Mouse (Mus musculus) stomach, postnatal 0 days (tissue): ENCODE measurements around the gene Fgfr2. TPM values are rescaled to one million over a fixed set of nuclear protein-coding genes. Genes with fewer than 3 reads are reported as not detected.

ENCODE experiments used
- ATAC-seq: fragments of 200-750 bp; cut with Nextera tagmentation; 2 replicates; pipeline ENCODE4 v1.8.0; 2017; ENCODE audit not compliant: low FRiP score, low TSS enrichment
- DNase-seq: peaks from one replicate; pipeline ENCODE4 v3.0.0-alpha.2; 2016; ENCODE audit warnings: low spot score
- H3K27ac ChIP-seq: fragments of 300-500 bp; sonication (generic); replicated peaks from 2 replicates; pipeline ENCODE4 v1.5.1; 2014; ENCODE audit warnings: mild to moderate bottlenecking, control low read depth
- H3K27me3 ChIP-seq: fragments of 300-500 bp; sonication (generic); 2 replicates; pipeline ENCODE4 v1.6.1; 2014; ENCODE audit warnings: low read length; ENCODE audit not compliant: control insufficient read depth, insufficient read depth
- H3K36me3 ChIP-seq: fragments of 300-500 bp; sonication (generic); 2 replicates; pipeline ENCODE4 v1.6.1; 2014; ENCODE audit warnings: low read length, mixed read lengths; ENCODE audit not compliant: control insufficient read depth, insufficient read depth
- H3K4me1 ChIP-seq: fragments of 300-500 bp; sonication (generic); replicated peaks from 2 replicates; pipeline ENCODE4 v1.6.1; 2014; ENCODE audit warnings: antibody characterized with exemption; ENCODE audit not compliant: control insufficient read depth, insufficient read depth
- H3K4me2 ChIP-seq: fragments of 300-500 bp; sonication (generic); replicated peaks from 2 replicates; pipeline ENCODE4 v1.6.1; 2014; ENCODE audit warnings: low read depth, mild to moderate bottlenecking, control low read depth, moderate library complexity
- H3K4me3 ChIP-seq: fragments of 300-500 bp; sonication (generic); 2 replicates; pipeline ENCODE4 v1.5.1; 2014; ENCODE audit warnings: low read depth, low read length, control low read depth
- H3K9ac ChIP-seq: fragments of 300-500 bp; sonication (generic); 2 replicates; pipeline ENCODE4 v1.6.1; 2014; ENCODE audit warnings: mild to moderate bottlenecking, low read length, control low read depth, mixed read lengths
- H3K9me3 ChIP-seq: fragments of 300-500 bp; sonication (generic); 2 replicates; pipeline ENCODE4 v1.6.1; 2016; ENCODE audit warnings: low read length; ENCODE audit not compliant: control insufficient read depth
- CTCF ChIP-seq: IDR thresholded peaks from 2 replicates; pipeline ENCODE4 v1.5.1; 2016; ENCODE audit warnings: antibody characterized with exemption, low read depth, mild to moderate bottlenecking, moderate library complexity
- EP300 ChIP-seq: optimal IDR thresholded peaks from 2 replicates; pipeline ENCODE3; 2016; ENCODE audit warnings: antibody characterized with exemption
- WGBS: fragments of 180-500 bp; shearing (Covaris S2); extraction: QIAGEN DNeasy Blood & Tissue Kit; methylation state at CpG from one replicate; pipeline ENCODE4 v1.1.7; 2014; 5-methylcytosine and 5-hydroxymethylcytosine counted together
- polyA plus RNA-seq: library from polyadenylated mRNA; unstranded; fragments of >200 nt; fragmentation: Nextera tagmentation; extraction: Ambion mirVana; gene quantifications from 2 replicates; pipeline ENCODE4 v1.2.1, GENCODE M21; 2015

The Fgfr2 gene
- polyA plus RNA-seq, 1 experiment from 2014 or later: 60.8 TPM

DNA sequence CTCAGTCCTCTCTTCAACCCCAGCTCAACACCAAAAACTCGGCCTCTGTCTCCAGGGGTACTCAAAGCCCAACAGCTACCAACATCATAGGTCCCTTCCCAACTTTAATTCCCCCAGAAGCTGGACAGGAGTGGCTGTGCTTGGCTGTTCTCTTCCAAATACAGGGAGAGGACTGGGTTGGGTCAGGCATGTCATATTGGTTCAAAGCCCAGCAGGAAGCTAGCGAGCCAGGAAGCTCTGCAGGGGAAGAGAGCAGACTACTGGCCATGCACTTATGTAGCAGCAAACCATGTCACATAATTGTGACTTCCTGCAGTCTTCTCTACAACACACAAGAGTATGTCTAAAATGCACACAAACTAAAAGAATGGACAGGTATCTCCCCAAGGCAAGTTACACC is 321.1 kb downstream of the Fgfr2 start:
- WGBS: 72% methylated on average over 2 of the region's 2 CpGs
- H3K36me3 ChIP-seq: no peaks in the 10 kb centered on the region
- H3K9me3 ChIP-seq: no peaks in the 10 kb centered on the region
- H3K27ac ChIP-seq: peak overlapping the region; percentile 45; the same call in 1 of the 2 replicates
- no peak overlapping the region for H3K4me3 ChIP-seq
- TF ChIP-seq CTCF (peak; percentile 27; the same call in 1 of the 2 replicates), EP300 (no peak)
- no peak for ATAC-seq
- no peak for DNase-seq
- no peak overlapping the region for H3K9ac ChIP-seq
- peaks cover 5% of the 10 kb centered on the region for H3K4me1 ChIP-seq
- H3K4me2 ChIP-seq: no peak overlapping the region
- no peaks in the 10 kb centered on the region for H3K27me3 ChIP-seq

DNA sequence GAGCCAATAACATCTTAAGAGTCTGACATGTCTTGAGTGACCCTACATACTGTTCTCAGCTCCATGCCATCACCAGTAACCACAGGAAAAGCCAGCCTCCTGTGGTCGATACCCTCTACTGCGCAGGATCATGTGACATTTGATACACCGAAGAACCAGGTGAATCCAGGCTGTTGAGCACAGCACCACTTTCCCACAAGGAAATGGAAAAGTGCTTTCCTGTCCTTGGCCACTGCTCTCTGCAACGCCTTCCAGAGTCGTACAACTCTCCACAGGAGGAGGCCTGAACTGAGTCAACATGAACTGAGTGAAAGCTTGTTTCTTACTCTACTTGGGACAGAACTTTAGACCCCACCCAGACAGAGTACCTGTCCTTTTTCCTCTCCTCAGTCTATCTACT is 321.6 kb downstream of the Fgfr2 start:
- DNase-seq: no peak
- TF ChIP-seq EP300: no peak
- TF ChIP-seq CTCF: no peak
- Histone ChIP-seq H3K9me3 (no peaks in the 10 kb centered on the region), H3K27me3 (no peaks in the 10 kb centered on the region), H3K4me2 (no peak overlapping the region), H3K36me3 (no peaks in the 10 kb centered on the region), H3K4me3 (no peak overlapping the region), H3K27ac (peak overlapping the region; percentile 45; the same call in 1 of the 2 replicates), H3K9ac (no peak overlapping the region), H3K4me1 (peaks cover 2% of the 10 kb centered on the region; the same call in 1 of the 2 replicates)
- 78% methylated on average over 5 of the region's 5 CpGs for WGBS
- peak; percentile 22; the same call in 1 of the 2 replicates for ATAC-seq

DNA sequence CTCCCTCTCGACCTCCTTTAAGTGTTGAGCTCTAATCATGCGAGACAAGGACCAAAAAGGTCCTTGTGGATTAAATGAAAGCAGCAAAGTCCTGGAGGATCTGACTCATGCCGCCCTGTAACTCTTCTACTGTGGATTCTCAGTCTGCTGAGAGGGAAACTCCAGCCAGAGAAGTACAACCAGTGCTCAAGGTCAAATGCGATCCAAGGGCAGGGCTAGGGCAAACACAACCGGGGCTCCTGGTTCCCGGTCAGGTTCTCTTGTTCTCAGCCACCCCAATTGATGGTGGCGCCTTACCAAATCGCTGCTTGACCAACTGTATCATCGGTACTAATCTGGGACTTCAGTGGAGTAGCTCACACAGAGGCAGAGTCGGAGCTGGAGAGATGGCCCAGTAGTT is 322.3 kb downstream of the Fgfr2 start:
- Histone ChIP-seq H3K9ac (no peak overlapping the region), H3K4me3 (no peak overlapping the region), H3K4me1 (peaks cover 2% of the 10 kb centered on the region; the same call in 1 of the 2 replicates), H3K27ac (0 out of 2 replicates have a peak overlapping the region, but pooled peaks have one; percentile 4), H3K4me2 (no peak overlapping the region), H3K9me3 (no peaks in the 10 kb centered on the region), H3K27me3 (no peaks in the 10 kb centered on the region), H3K36me3 (no peaks in the 10 kb centered on the region)
- DNase-seq (no peak), ATAC-seq (no peak)
- no peak for TF ChIP-seq EP300
- TF ChIP-seq CTCF: no peak
- 68% methylated on average over 10 of the region's 10 CpGs for WGBS

DNA sequence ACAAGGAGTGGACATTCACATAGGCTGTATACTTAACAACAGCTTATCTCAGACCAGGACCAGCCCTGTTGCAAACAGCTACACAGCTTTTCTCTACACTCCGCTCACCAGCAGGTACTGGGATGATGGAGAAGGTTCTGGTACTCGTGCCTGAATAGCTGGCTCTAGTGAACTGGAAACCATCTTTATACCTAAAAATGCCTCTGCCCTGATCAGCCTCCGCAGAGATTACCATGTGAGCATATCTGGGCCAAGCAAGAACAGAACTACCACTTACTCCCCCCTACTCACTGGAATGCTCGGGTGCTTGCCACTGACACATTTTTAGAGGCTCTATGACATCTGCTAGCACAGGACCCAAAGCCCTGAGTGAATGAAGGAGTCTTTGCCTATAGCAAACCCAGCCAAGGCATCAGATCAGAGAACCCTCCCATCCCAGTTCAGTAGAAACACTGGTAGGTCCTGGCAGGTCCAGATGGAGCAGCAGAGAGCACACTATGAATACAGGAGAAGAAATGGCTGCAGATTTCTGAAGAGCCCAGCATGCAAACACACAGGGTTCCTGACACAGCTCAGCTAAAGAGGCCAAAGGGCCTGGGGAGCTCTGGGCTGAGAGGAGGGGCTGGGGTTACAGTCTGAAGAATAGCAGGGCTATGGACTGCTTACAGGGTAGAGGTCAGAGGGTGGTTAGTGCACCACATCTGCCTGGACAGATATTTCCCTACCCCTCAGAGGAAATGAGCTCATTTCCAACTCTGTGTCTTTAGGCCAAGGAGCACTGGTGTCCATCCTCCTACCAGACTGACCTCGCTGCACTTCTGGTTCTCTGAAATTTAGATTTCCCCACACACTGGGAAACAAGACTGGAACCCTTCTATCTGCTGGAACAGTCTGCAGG is 323.8 kb downstream of the Fgfr2 start:
- no peak for ATAC-seq
- Histone ChIP-seq H3K9me3 (no peaks in the 10 kb centered on the region), H3K4me2 (no peak overlapping the region), H3K9ac (no peak overlapping the region), H3K36me3 (no peaks in the 10 kb centered on the region), H3K27ac (0 out of 2 replicates have a peak overlapping the region, but pooled peaks have one; percentile 13), H3K27me3 (no peaks in the 10 kb centered on the region), H3K4me1 (peaks cover 2% of the 10 kb centered on the region; the same call in 1 of the 2 replicates), H3K4me3 (no peak overlapping the region)
- no peak for DNase-seq
- 90% methylated on average over 5 of the region's 5 CpGs for WGBS
- TF ChIP-seq CTCF (peak; percentile 34; the same call in 1 of the 2 replicates), EP300 (no peak)

DNA sequence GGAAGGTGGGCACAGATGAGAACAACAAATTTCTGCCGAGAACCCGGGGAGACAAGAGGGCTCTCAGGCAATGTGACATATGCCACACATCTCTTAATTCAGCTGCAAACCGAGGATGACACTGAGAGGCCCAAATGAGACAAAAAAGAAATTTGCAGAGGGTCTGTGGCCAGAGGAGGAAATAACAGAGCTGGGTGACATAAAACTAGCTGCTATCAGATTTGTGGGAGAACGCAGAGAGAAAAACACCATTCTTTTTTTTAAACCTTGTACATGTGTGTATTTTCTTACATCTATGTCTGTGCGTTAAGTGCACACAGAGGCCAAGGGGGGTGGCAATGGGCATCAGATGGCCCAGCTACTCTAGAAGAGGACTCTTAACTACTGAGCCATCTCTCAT is 328.0 kb downstream of the Fgfr2 start:
- WGBS: 90% methylated on average over 5 of the region's 5 CpGs
- TF ChIP-seq CTCF (no peak), EP300 (no peak)
- H3K36me3 ChIP-seq: no peaks in the 10 kb centered on the region
- ATAC-seq (no peak), DNase-seq (no peak)
- H3K27me3 ChIP-seq: no peaks in the 10 kb centered on the region
- no peak overlapping the region for H3K4me3 ChIP-seq
- 0 out of 2 replicates have a peak, but pooled peaks cover 2% of the 10 kb centered on the region for H3K4me1 ChIP-seq
- no peak overlapping the region for H3K4me2 ChIP-seq
- no peak overlapping the region for H3K9ac ChIP-seq
- no peak overlapping the region for H3K27ac ChIP-seq
- H3K9me3 ChIP-seq: no peaks in the 10 kb centered on the region

DNA sequence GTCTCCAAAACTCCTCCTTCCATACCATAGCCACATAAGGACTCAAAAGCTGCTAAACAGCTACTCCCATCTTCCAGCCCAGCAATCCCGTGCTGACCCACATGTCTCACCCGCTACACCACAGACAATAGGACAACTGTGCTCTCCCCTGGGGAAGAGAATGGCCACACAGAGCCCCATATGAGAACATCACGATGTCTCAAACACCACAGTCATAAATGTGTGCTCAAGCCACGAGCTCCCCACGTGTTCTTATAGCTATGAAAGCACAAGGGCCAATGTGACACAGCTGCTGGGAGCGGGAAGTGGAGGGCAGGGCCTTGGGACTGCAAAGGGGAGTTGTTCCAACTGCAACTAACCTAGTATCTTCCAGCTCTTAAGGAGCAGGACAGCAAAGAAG is 329.7 kb downstream of the Fgfr2 start:
- peak; percentile 53; the same call in 1 of the 2 replicates for ATAC-seq
- H3K4me1 ChIP-seq: 0 out of 2 replicates have a peak, but pooled peaks cover 2% of the 10 kb centered on the region
- no peak for DNase-seq
- H3K9ac ChIP-seq: no peak overlapping the region
- 50% methylated on average over 6 of the region's 6 CpGs for WGBS
- no peak overlapping the region for H3K4me2 ChIP-seq
- no peak overlapping the region for H3K27ac ChIP-seq
- H3K4me3 ChIP-seq: no peak overlapping the region
- no peaks in the 10 kb centered on the region for H3K27me3 ChIP-seq
- H3K36me3 ChIP-seq: no peaks in the 10 kb centered on the region
- H3K9me3 ChIP-seq: no peaks in the 10 kb centered on the region
- TF ChIP-seq EP300: no peak
- TF ChIP-seq CTCF: no peak
